Mouse (Mus musculus) bone marrow, adult 2 months (tissue): ENCODE data around the gene Olfr1335. TPM values are rescaled to one million over a fixed set of nuclear protein-coding genes. Genes with fewer than 3 reads are reported as not detected.
"Not testable (repeated sequence)": the region's sequence is repeated elsewhere in the genome, so short reads cannot be mapped to it uniquely, and the experiment has no call there.

Experiments used
- H3K27ac ChIP-seq: fragments of 200-500 bp; 2 replicates; pipeline ENCODE4 v1.5.1; 2012; ENCODE audit warnings: low read depth, mild to moderate bottlenecking, control low read depth, inconsistent platforms, low read length; ENCODE audit not compliant: control insufficient read depth, poor library complexity, insufficient read depth
- H3K4me1 ChIP-seq: fragments of 200-500 bp; 2 replicates; pipeline ENCODE4 v1.6.1; 2011; ENCODE audit warnings: low read length; ENCODE audit not compliant: control insufficient read depth, insufficient read depth
- H3K4me3 ChIP-seq: fragments of 200-500 bp; replicated peaks from 2 replicates; pipeline ENCODE3; 2011; ENCODE audit warnings: mild to moderate bottlenecking, low read depth, low read length, control low read depth; ENCODE audit not compliant: control insufficient read depth
- CTCF ChIP-seq: fragments of 200-500 bp; IDR thresholded peaks from 2 replicates; pipeline ENCODE4 v1.5.1; 2011; ENCODE audit warnings: low read length, control low read depth; ENCODE audit not compliant: control insufficient read depth, insufficient read depth
- POLR2A ChIP-seq: fragments of 200-500 bp; IDR thresholded peaks from 2 replicates; pipeline ENCODE4 v1.6.1; 2011; ENCODE audit warnings: low read depth, mild to moderate bottlenecking, control low read depth, low read length, borderline replicate concordance; ENCODE audit not compliant: control insufficient read depth
- WGBS: fragments of 180-500 bp; shearing (Covaris S2); methylation state at CpG from one replicate; pipeline ENCODE4 v1.1.7; 2018; 5-methylcytosine and 5-hydroxymethylcytosine counted together
- polyA plus RNA-seq: library from polyadenylated mRNA; stranded (reverse); fragments of >200 nt; gene quantifications from 2 replicates; pipeline ENCODE4 v1.2.4, GENCODE M21; 2011; ENCODE audit warnings: low replicate concordance; ENCODE audit not compliant: missing spikeins, insufficient read depth, insufficient read length

The Olfr1335 gene
- not detected in 2 replicates for polyA plus RNA-seq

DNA sequence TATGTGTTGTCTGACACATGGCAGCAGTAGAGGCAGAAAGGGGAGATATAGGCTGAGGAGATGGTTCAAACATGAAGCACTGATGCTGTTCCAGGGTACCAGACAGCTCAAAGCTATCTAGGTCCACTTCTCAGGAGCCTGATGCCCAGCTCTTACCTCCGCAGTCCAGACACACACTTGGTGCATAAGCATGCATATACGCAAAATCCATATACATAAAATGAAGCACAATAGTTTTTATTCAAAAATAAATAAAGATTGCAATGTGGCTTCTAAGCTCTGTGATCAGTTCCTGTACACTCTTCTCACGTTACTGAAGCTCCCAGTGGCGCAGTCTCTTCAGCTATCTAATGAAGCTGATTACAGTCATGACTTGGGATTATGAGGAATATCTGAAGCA lies at the start of gene Olfr1335:
Gene Olfr1335 (minus strand): TSS at position 101 of the 400 bp plus-strand sequence.
- TF ChIP-seq POLR2A (no peak), CTCF (no peak)
- Histone ChIP-seq H3K4me3 (no peak within 1 kb of the TSS), H3K27ac (no peak within 1 kb of the TSS), H3K4me1 (no peaks in the 10 kb centered on the region)
- WGBS = 80% methylated on average over 4 of the region's 4 CpGs

- Histone ChIP-seq H3K4me1 (no peaks in the 10 kb centered on the region), H3K27ac (no peak within 1 kb of the TSS), H3K4me3 (no peak within 1 kb of the TSS)
- WGBS = 74% methylated on average over 1 of the region's 1 CpGs
- TF ChIP-seq POLR2A (no peak), CTCF (no peak)
These were observed 26.4 kb upstream of the Olfr1335 start, which contains the start of gene Olfr1333 for GRCm38 (mm10) chr4:118836179-118836578. Olfr1333 (minus strand) TSS chr4:118836279.

- WGBS = 71% methylated on average over 1 of the region's 1 CpGs
- no peaks in the 10 kb centered on the region for H3K4me1 ChIP-seq
- no peak for TF ChIP-seq POLR2A
- no peak for TF ChIP-seq CTCF
- H3K27ac ChIP-seq = no peak overlapping the region
- H3K4me3 ChIP-seq = no peak overlapping the region
These were observed 9.2 kb upstream of the Olfr1335 start for GRCm38 (mm10) chr4:118818921-118819320.

DNA sequence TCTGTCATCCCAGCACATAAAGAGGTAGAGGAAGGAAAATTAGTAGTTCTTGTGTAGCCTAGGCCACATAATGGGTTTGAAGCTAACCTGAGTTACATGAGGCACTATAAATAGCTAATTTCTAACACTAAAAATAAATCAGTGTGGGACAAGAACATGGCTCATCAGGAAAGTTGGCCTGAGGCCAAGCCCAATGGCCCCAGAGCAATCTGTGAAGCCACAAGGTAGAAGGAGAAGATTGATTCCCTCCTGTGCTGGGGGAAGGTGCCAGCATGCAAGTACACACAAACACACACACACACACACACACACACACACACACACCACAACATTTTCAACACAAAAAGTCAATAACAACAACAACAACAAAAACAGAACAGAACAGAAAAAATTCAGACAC lies 16.9 kb downstream of the Olfr1335 start:
- not testable (repeated sequence) for H3K4me3 ChIP-seq, H3K27ac ChIP-seq, H3K4me1 ChIP-seq

DNA sequence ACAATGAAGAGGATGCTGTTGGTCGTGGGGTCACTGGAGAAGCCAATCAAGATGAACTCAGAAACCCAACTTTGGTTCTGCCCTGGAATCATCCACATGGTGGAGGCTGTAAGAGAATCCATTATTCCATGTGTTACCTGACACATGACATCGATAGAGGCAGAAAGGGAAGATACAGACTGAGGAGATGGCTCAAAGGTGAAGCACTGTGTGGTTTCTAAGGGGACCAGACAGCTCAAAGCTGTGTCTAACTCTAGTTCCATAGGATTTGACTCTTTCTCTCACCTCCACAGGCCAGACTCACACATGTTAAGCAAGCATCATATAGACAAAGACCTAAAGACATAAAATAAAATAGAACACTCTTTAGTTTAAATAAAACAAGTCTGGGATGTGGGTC lies 27.3 kb downstream of the Olfr1335 start, which contains the start of gene Olfr1337:
Gene Olfr1337 (minus strand): TSS at position 101 of the 400 bp plus-strand sequence.
- 61% methylated on average over 2 of the region's 2 CpGs for WGBS
- H3K27ac ChIP-seq = no peak within 1 kb of the TSS
- H3K4me3 ChIP-seq = no peak within 1 kb of the TSS
- TF ChIP-seq POLR2A (no peak), CTCF (no peak)
- H3K4me1 ChIP-seq = no peaks in the 10 kb centered on the region

Other genes with a start within 250 kb of the Olfr1335 start
- not detected in 2 replicates for gene Cfap57, start 189.2 kb downstream of the Olfr1335 start, polyA plus RNA-seq
- gene Ebna1bp2, start 189.1 kb downstream of the Olfr1335 start, polyA plus RNA-seq = 29.3 and 57.7 TPM in 2 replicates
- not detected in 2 replicates for gene Olfr62, start 151.0 kb downstream of the Olfr1335 start, polyA plus RNA-seq
- gene Olfr1342, start 117.2 kb downstream of the Olfr1335 start, polyA plus RNA-seq = not detected in 2 replicates
- not detected in 2 replicates for gene Olfr1341, start 106.4 kb downstream of the Olfr1335 start, polyA plus RNA-seq
- gene Olfr1340, start 89.8 kb downstream of the Olfr1335 start, polyA plus RNA-seq = not detected in 2 replicates
- not detected in 2 replicates for gene Olfr1339, start 77.8 kb downstream of the Olfr1335 start, polyA plus RNA-seq
- gene Olfr1338, start 51.2 kb downstream of the Olfr1335 start, polyA plus RNA-seq = 0.50 TPM in 1 of 2 replicates, not detected in the other
- gene Olfr1337, start 27.4 kb downstream of the Olfr1335 start, polyA plus RNA-seq = not detected in 2 replicates
- not detected in 2 replicates for gene Olfr1333, start 26.3 kb upstream of the Olfr1335 start, polyA plus RNA-seq
- gene Olfr1331, start 54.7 kb upstream of the Olfr1335 start, polyA plus RNA-seq = not detected in 2 replicates
- 0.41 and 1.6 TPM in 2 replicates for gene Olfr1330, start 78.7 kb upstream of the Olfr1335 start, polyA plus RNA-seq
- gene Olfr1329, start 107.5 kb upstream of the Olfr1335 start, polyA plus RNA-seq = not detected in 2 replicates
- not detected in 2 replicates for gene Olfr1328, start 128.7 kb upstream of the Olfr1335 start, polyA plus RNA-seq
- gene Lao1, start 151.6 kb upstream of the Olfr1335 start, polyA plus RNA-seq = not detected in 2 replicates